Mouse (Mus musculus) lung, postnatal 36 days (tissue): Measurements from ENCODE around the gene Kcnn3.

Experiments
- DNase-seq: peaks from one replicate; pipeline ENCODE4 v3.0.0; 2022; ENCODE audit warnings: mixed read lengths

The Kcnn3 gene

GRCm38 (mm10) chr3:89520618-89521502, 896 bp downstream of the Kcnn3 start:
- DNase-seq, result peak; percentile 78

GRCm38 (mm10) chr3:89521503-89521854, 1.5 kb downstream of the Kcnn3 start:
- DNase-seq, result no peak

GRCm38 (mm10) chr3:89522450-89523128, 2.6 kb downstream of the Kcnn3 start:
- no peak for DNase-seq

- peak; percentile 57 for DNase-seq
These were observed 6.5 kb downstream of the Kcnn3 start for GRCm38 (mm10) chr3:89526298-89527090.

GRCm38 (mm10) chr3:89529796-89530195, 9.8 kb downstream of the Kcnn3 start:
- DNase-seq, result no peak

GRCm38 (mm10) chr3:89534566-89535097, 14.7 kb downstream of the Kcnn3 start:
- peak; percentile 30 for DNase-seq

- no peak for DNase-seq
These were observed 15.2 kb downstream of the Kcnn3 start for GRCm38 (mm10) chr3:89535147-89535546.

- DNase-seq, result no peak
These were observed 19.2 kb downstream of the Kcnn3 start for GRCm38 (mm10) chr3:89539036-89539739.

GRCm38 (mm10) chr3:89539740-89540370, 19.9 kb downstream of the Kcnn3 start:
- DNase-seq, result no peak

GRCm38 (mm10) chr3:89540371-89540743, 20.4 kb downstream of the Kcnn3 start:
- DNase-seq, result no peak

GRCm38 (mm10) chr3:89546951-89547350, 27.0 kb downstream of the Kcnn3 start:
- no peak for DNase-seq

- no peak for DNase-seq
These were observed 28.8 kb downstream of the Kcnn3 start for GRCm38 (mm10) chr3:89548805-89549204.

- DNase-seq, result peak; percentile 14
These were observed 29.5 kb downstream of the Kcnn3 start for GRCm38 (mm10) chr3:89549488-89549887.

GRCm38 (mm10) chr3:89551880-89552279, 31.9 kb downstream of the Kcnn3 start:
- no peak for DNase-seq

GRCm38 (mm10) chr3:89553432-89553831, 33.5 kb downstream of the Kcnn3 start:
- no peak for DNase-seq

GRCm38 (mm10) chr3:89553946-89554345, 34.0 kb downstream of the Kcnn3 start:
- no peak for DNase-seq

GRCm38 (mm10) chr3:89554587-89554986, 34.6 kb downstream of the Kcnn3 start:
- DNase-seq, result no peak

GRCm38 (mm10) chr3:89557811-89558210, 37.8 kb downstream of the Kcnn3 start:
- no peak for DNase-seq

GRCm38 (mm10) chr3:89558972-89559910, 39.3 kb downstream of the Kcnn3 start:
- DNase-seq, result no peak

- DNase-seq, result no peak
These were observed 41.4 kb downstream of the Kcnn3 start for GRCm38 (mm10) chr3:89561386-89561785.

GRCm38 (mm10) chr3:89565371-89565770, 45.4 kb downstream of the Kcnn3 start:
- no peak for DNase-seq
